Mouse (Mus musculus) cortical plate, adult 2 months (tissue): ENCODE data around the gene Robo1.

Source experiments
- CTCF ChIP-seq: fragments of 200-500 bp; IDR thresholded peaks from 2 replicates; pipeline ENCODE4 v1.5.1; 2011; ENCODE audit warnings: mild to moderate bottlenecking, control low read depth, low read length; ENCODE audit not compliant: insufficient read depth; ENCODE audit errors: extremely low read depth
- POLR2A ChIP-seq: fragments of 200-500 bp; IDR thresholded peaks from 2 replicates; pipeline ENCODE4 v1.6.1; 2011; ENCODE audit warnings: mild to moderate bottlenecking, low read length, control low read depth; ENCODE audit not compliant: insufficient read depth; ENCODE audit errors: extremely low read depth

DNA sequence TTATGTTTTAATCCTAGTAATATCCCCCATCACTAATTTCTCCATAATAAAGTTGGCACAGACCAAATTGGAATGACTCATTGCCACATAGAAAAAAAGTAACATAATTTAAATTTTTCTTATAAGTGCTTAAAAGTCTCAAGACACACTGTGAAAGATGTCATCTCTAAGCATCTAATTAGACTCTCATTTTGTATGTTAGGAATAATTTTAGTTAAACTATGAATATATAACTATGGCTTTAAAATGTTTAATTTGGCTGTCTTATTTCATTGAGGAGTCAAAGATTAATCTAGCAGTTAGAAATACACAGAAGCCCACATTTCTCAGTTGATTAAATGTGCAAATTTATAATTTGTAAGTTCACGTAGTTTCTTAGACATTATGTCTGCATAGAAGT, 530.9 kb downstream of the Robo1 start:
- TF ChIP-seq CTCF (no peak), POLR2A (no peak)
